Mouse (Mus musculus) intestine, postnatal 0 days (tissue): ENCODE results near the gene Ntrk2. TPM values are rescaled to one million over a fixed set of nuclear protein-coding genes. Genes with fewer than 3 reads are reported as not detected.
A peak's percentile ranks its signal among the peaks of the same experiment; 100 is the strongest.

Experiments used
- ATAC-seq: fragments of 200-750 bp; cut with Nextera tagmentation; 2 replicates; pipeline ENCODE4 v1.8.0; 2017; ENCODE audit warnings: mild to moderate bottlenecking, moderate TSS enrichment, moderate library complexity
- H3K27ac ChIP-seq: fragments of 300-500 bp; sonication (generic); 2 replicates; pipeline ENCODE4 v1.5.1; 2014; ENCODE audit warnings: mild to moderate bottlenecking, low read depth, low read length, moderate library complexity
- H3K27me3 ChIP-seq: fragments of 300-500 bp; sonication (generic); replicated peaks from 2 replicates; pipeline ENCODE4 v1.6.1; 2014; ENCODE audit warnings: low read length, mixed read lengths; ENCODE audit not compliant: control insufficient read depth, insufficient read depth
- H3K36me3 ChIP-seq: fragments of 300-500 bp; sonication (generic); 2 replicates; pipeline ENCODE4 v1.6.1; 2014; ENCODE audit warnings: mild to moderate bottlenecking, moderate library complexity; ENCODE audit not compliant: control insufficient read depth, insufficient read depth
- H3K4me1 ChIP-seq: fragments of 300-500 bp; sonication (generic); replicated peaks from 2 replicates; pipeline ENCODE4 v1.6.1; 2014; ENCODE audit warnings: antibody characterized with exemption, low read length, mixed read lengths; ENCODE audit not compliant: control insufficient read depth, insufficient read depth
- H3K4me2 ChIP-seq: fragments of 300-500 bp; sonication (generic); replicated peaks from 2 replicates; pipeline ENCODE4 v1.6.1; 2014; ENCODE audit warnings: low read depth, mild to moderate bottlenecking, moderate library complexity
- H3K4me3 ChIP-seq: fragments of 300-500 bp; sonication (generic); 2 replicates; pipeline ENCODE4 v1.5.1; 2014; ENCODE audit warnings: low read depth, low read length
- H3K9ac ChIP-seq: fragments of 300-500 bp; sonication (generic); 2 replicates; pipeline ENCODE4 v1.6.1; 2014; ENCODE audit warnings: mild to moderate bottlenecking, low read depth, low read length
- H3K9me3 ChIP-seq: fragments of 300-500 bp; sonication (generic); 2 replicates; pipeline ENCODE4 v1.6.1; 2016; ENCODE audit warnings: mixed run types; ENCODE audit not compliant: control insufficient read depth
- CTCF ChIP-seq: sonication (generic); IDR thresholded peaks from 2 replicates; pipeline ENCODE4 v1.5.1; 2016; ENCODE audit warnings: low read depth, mild to moderate bottlenecking, control low read depth, antibody characterized with exemption, moderate library complexity
- WGBS: fragments of 180-500 bp; shearing (Covaris S2); extraction: QIAGEN DNeasy Blood & Tissue Kit; methylation state at CpG from one replicate; pipeline ENCODE4 v1.1.7; 2014; 5-methylcytosine and 5-hydroxymethylcytosine counted together
- polyA plus RNA-seq: library from polyadenylated mRNA; unstranded; fragments of >200 nt; fragmentation: Nextera tagmentation; extraction: Ambion mirVana; gene quantifications from 2 replicates; pipeline ENCODE4 v1.2.1, GENCODE M21; 2015

The Ntrk2 gene
- polyA plus RNA-seq, 1 experiment from 2014 or later = 1.6 TPM

DNA sequence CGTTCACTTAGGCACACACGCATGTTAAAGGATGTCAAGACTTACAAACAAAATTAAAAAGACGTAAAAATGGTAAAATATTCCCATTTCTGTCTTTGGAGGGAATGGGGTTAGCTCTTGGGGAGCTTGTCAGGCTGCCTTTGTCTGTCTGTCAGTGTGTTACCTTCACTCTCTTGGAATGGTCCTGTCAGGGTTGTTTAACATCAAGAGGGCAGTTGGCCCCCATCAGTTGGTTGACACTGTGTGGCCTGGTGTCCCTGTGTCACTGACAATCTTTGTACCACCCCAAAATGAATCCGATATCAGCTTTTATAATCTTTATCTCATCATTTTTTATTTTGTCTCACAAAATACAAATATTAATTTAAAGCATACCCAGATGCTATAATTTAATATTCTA, 373.6 kb downstream of the Ntrk2 start:
- H3K4me3 ChIP-seq = no peak overlapping the region
- H3K36me3 ChIP-seq = no peaks in the 10 kb centered on the region
- H3K9ac ChIP-seq = no peak overlapping the region
- no peaks in the 10 kb centered on the region for H3K9me3 ChIP-seq
- H3K27me3 ChIP-seq = no peaks in the 10 kb centered on the region
- no peak overlapping the region for H3K27ac ChIP-seq
- no peak overlapping the region for H3K4me2 ChIP-seq
- ATAC-seq = no peak
- TF ChIP-seq CTCF = no peak
- WGBS = 89% methylated on average over 4 of the region's 4 CpGs
- no peaks in the 10 kb centered on the region for H3K4me1 ChIP-seq

DNA sequence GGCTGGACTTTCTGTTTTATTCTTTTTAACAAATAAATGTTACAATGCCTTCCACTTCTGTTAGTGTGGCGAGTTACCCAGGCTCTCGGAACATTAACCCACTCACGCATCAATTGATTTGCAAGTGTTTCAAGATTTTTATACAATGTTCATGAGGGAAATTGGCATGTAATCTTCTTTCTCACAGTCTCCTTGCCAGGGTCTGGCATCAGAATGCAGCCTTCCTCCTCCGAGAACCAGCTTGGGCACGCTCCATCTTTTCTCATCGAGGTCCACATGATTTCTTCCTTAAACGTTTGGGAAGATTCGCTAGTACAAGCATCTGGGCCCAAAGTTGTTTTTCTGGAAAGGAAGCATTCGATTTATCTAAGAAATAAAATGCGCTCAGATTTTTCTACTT, 374.4 kb downstream of the Ntrk2 start:
- TF ChIP-seq CTCF = no peak
- no peak for ATAC-seq
- Histone ChIP-seq H3K4me1 (no peaks in the 10 kb centered on the region), H3K27me3 (no peaks in the 10 kb centered on the region), H3K9ac (no peak overlapping the region), H3K4me2 (no peak overlapping the region), H3K4me3 (no peak overlapping the region), H3K36me3 (no peaks in the 10 kb centered on the region), H3K27ac (no peak overlapping the region), H3K9me3 (no peaks in the 10 kb centered on the region)
- WGBS = 81% methylated on average over 10 of the region's 10 CpGs

GRCm38 (mm10) chr13:59181188-59181947, 375.0 kb downstream of the Ntrk2 start:
- 70% methylated on average over 16 of the region's 16 CpGs for WGBS

DNA sequence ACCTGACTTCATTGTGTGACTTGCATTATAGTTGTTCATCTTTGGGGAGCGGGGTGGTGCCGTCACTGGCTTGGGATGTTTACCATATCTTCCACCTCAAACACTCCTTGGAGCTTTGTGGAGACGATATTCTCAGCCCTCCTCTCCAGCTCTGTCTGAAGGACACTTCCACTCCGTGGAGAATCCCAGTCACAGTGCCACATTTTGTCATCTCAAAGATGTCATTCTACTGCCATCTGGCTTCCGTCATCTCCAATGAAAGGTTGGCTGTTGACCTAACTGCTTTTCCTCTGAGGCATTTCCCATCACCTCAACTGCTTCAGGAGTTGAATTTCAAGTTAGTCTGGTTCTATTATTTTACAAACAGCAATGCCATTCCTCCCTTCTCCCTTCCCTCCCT, 376.3 kb downstream of the Ntrk2 start:
- TF ChIP-seq CTCF = peak; percentile 35; the same call in 1 of the 2 replicates

More at GRCm38 (mm10) chr13:59181188-59181947, 375.0 kb downstream of the Ntrk2 start:
- Histone ChIP-seq H3K4me1 (no peaks in the 10 kb centered on the region), H3K36me3 (no peaks in the 10 kb centered on the region), H3K9me3 (no peaks in the 10 kb centered on the region), H3K9ac (no peak overlapping the region), H3K4me2 (no peak overlapping the region), H3K27ac (no peak overlapping the region), H3K27me3 (no peaks in the 10 kb centered on the region), H3K4me3 (no peak overlapping the region)
- no peak for TF ChIP-seq CTCF
- ATAC-seq = no peak

More for the DNA sequence above, 376.3 kb downstream of the Ntrk2 start:
- no peak overlapping the region for H3K4me2 ChIP-seq
- 49% methylated on average over 5 of the region's 5 CpGs for WGBS
- H3K27me3 ChIP-seq = no peaks in the 10 kb centered on the region
- H3K9ac ChIP-seq = no peak overlapping the region
- H3K9me3 ChIP-seq = no peaks in the 10 kb centered on the region
- H3K36me3 ChIP-seq = no peaks in the 10 kb centered on the region
- no peak for ATAC-seq
- no peaks in the 10 kb centered on the region for H3K4me1 ChIP-seq
- H3K27ac ChIP-seq = no peak overlapping the region
- no peak overlapping the region for H3K4me3 ChIP-seq

Other genes with a start within 250 kb of the Ntrk2 start
- gene Slc28a3, start 195.7 kb upstream of the Ntrk2 start, polyA plus RNA-seq = 0.09 TPM in 1 of 2 replicates, not detected in the other